14 mouse cellular contexts compared by ENCODE assay signal in genomic region chr13:90912760-90913674, GRCm38 (mm10). TPM values are rescaled to one million over a fixed set of nuclear protein-coding genes. Genes with fewer than 3 reads are reported as not detected.
A peak's percentile ranks its signal among the peaks of the same experiment; 100 is the strongest.
DNase-seq lines count a peak whose midpoint lies in the region; ATAC-seq lines count a peak whose summit lies in the region.
"Had no signal": no experiment of that assay in that cellular context is flagged by ENCODE, and none has a peak within 500 bp of the region (broad histone marks: within the 10 kb centered on the region; RNA-seq: fewer than 3 reads in every experiment).

No protein-coding gene starts in this region.

- H3K36me3 ChIP-seq in forebrain, embryonic 16.5 days (ENCODE audit: control insufficient read depth, insufficient read depth), result no peaks in the 10 kb centered on the region
- H3K36me3 ChIP-seq: embryonic facial prominence, embryonic 15.5 days had no signal

- H3K4me3 ChIP-seq in forebrain, embryonic 16.5 days (replicated peaks; ENCODE audit: low read length), result no peak overlapping the region
- H3K4me3 ChIP-seq: embryonic facial prominence, embryonic 15.5 days had no signal

- H3K27ac ChIP-seq in forebrain, embryonic 16.5 days (ENCODE audit: low read length), result peak overlapping the region; percentile 89
- H3K27ac ChIP-seq: embryonic facial prominence, embryonic 15.5 days; macrophage had no signal

- intact Hi-C loops in left cerebral cortex, postnatal 36 days (cut with DNase I), result no loop called here
- intact Hi-C loops in heart, postnatal 25 days (cut with DNase I), result no loop called here

- H3K4me1 ChIP-seq in forebrain, embryonic 16.5 days (replicated peaks; ENCODE audit: control insufficient read depth, insufficient read depth, low read length), result peaks cover 14% of the 10 kb centered on the region
- H3K4me1 ChIP-seq: embryonic facial prominence, embryonic 15.5 days had no signal

- no peak overlapping the region; the same call in 1 of the 2 replicates for H3K4me2 ChIP-seq in forebrain, embryonic 16.5 days (ENCODE audit: low read length)
- H3K4me2 ChIP-seq: embryonic facial prominence, embryonic 15.5 days had no signal

- DNase-seq in right cerebral cortex, adult 2 months (ENCODE audit: low spot score in 2 of 2), result peak; percentile 44 to 58
- no peak for DNase-seq in right cerebral cortex, postnatal 25 days
- DNase-seq in left cerebral cortex, postnatal 36 days (ENCODE audit: low spot score in 2 of 2), result peak; percentile 21 to 23
- no peak for DNase-seq in adrenal gland, postnatal 36 days
- DNase-seq in cerebellum, postnatal 36 days, result no peak
- no peak for DNase-seq in heart, postnatal 25 days (ENCODE audit: low spot score)
- DNase-seq: cerebellum, adult 9-11 months; gastrocnemius, postnatal 10 days; thymus, postnatal 36 days had no signal

- no peaks in the 10 kb centered on the region for H3K27me3 ChIP-seq in forebrain, embryonic 16.5 days (replicated peaks; ENCODE audit: control insufficient read depth, insufficient read depth, low read length)
- H3K27me3 ChIP-seq: embryonic facial prominence, embryonic 15.5 days had no signal

- no peak overlapping the region for H3K9ac ChIP-seq in forebrain, embryonic 16.5 days (replicated peaks; ENCODE audit: low read depth, low read length)
- H3K9ac ChIP-seq: embryonic facial prominence, embryonic 15.5 days had no signal

- WGBS in forebrain, embryonic 16.5 days, result 33% methylated on average over 17 of the region's 17 CpGs

- no peaks in the 10 kb centered on the region for H3K9me3 ChIP-seq in forebrain, embryonic 16.5 days (ENCODE audit: control insufficient read depth, low read length)
- H3K9me3 ChIP-seq: embryonic facial prominence, embryonic 15.5 days had no signal

- peak; percentile 89 for ATAC-seq in forebrain, embryonic 16.5 days
- ATAC-seq: intestine, postnatal 0 days had no signal

RNA-seq across cellular contexts. Expression of gene Atp6ap1l, which starts 7.9 kb away (rescaled TPM):
- 4.2 and 4.3 TPM in 2 replicates for polyA plus RNA-seq in forebrain, embryonic 16.5 days (2015; fragmentation: Nextera tagmentation; extraction: Ambion mirVana)
- 10 to 100 TPM; 26.7 to 31.0 TPM for total RNA-seq in left cerebral cortex, postnatal 36 days (2021)
- total RNA-seq in adrenal gland, postnatal 36 days (2021), result not detected
- total RNA-seq in heart, postnatal 25 days (2021), result under 1 TPM; 0.36 to 0.62 TPM
- total RNA-seq: gastrocnemius, postnatal 10 days; liver, adult 2 months had no signal
- polyA plus RNA-seq: intestine, postnatal 0 days; liver, adult 2 months; macrophage had no signal

RNA-seq across cellular contexts. Expression of gene Rps23, which starts 9.7 kb away (rescaled TPM):
- polyA plus RNA-seq in forebrain, embryonic 16.5 days (2015; fragmentation: Nextera tagmentation; extraction: Ambion mirVana), result 114 and 136 TPM in 2 replicates
- total RNA-seq in left cerebral cortex, postnatal 36 days (2021), result 100 to 1,000 TPM; 190 to 200 TPM
- 100 to 1,000 TPM; 414 to 442 TPM for total RNA-seq in adrenal gland, postnatal 36 days (2021)
- total RNA-seq in heart, postnatal 25 days (2021), result 100 to 1,000 TPM; 164 to 188 TPM

Comparison
In these comparisons a context has a peak if more than half of its experiments do, and no peak if none do; other contexts are left out.
1. DNase-seq: peak in right cerebral cortex, adult 2 months (2 of 2) and left cerebral cortex, postnatal 36 days (2 of 2); none in right cerebral cortex, postnatal 25 days (single experiment), adrenal gland, postnatal 36 days (0 of 2), cerebellum, postnatal 36 days (0 of 2) and heart, postnatal 25 days (single experiment).
2. RNA of gene Atp6ap1l, which starts 7.9 kb away (total RNA-seq): 26.7 to 31.0 TPM in left cerebral cortex, postnatal 36 days; 0.36 to 0.62 TPM in heart, postnatal 25 days and not detected in adrenal gland, postnatal 36 days; every median in the first group is over 10 times any median in the second.